Mouse (Mus musculus) hindbrain, embryonic 13.5 days (tissue): ENCODE measurements at regions not wholly inside any gene's neighbourhood (a gene's known extent, or its start where the extent isn't known, plus 50 kb on each side); places are given as distances from the start of the nearest gene placed in this dataset.

Experiments
- ATAC-seq: fragments of 200-750 bp; cut with Nextera tagmentation; 2 replicates; pipeline ENCODE4 v1.8.0; 2017; ENCODE audit warnings: moderate TSS enrichment; ENCODE audit not compliant: low FRiP score
- H3K27ac ChIP-seq: fragments of 300-500 bp; sonication (generic); 2 replicates; pipeline ENCODE4 v1.5.1; 2015; ENCODE audit warnings: inconsistent platforms, mild to moderate bottlenecking, moderate library complexity
- H3K27me3 ChIP-seq: fragments of 300-500 bp; sonication (generic); 2 replicates; pipeline ENCODE4 v1.6.1; 2015; ENCODE audit warnings: mild to moderate bottlenecking, inconsistent platforms
- H3K36me3 ChIP-seq: fragments of 300-500 bp; sonication (generic); 2 replicates; pipeline ENCODE4 v1.6.1; 2015; ENCODE audit warnings: mild to moderate bottlenecking, inconsistent platforms
- H3K4me1 ChIP-seq: fragments of 300-500 bp; sonication (generic); replicated peaks from 2 replicates; pipeline ENCODE4 v1.6.1; 2015; ENCODE audit warnings: inconsistent platforms
- H3K4me2 ChIP-seq: fragments of 300-500 bp; sonication (generic); 2 replicates; pipeline ENCODE4 v1.6.1; 2015; ENCODE audit warnings: inconsistent platforms, mild to moderate bottlenecking, moderate library complexity
- H3K4me3 ChIP-seq: fragments of 300-500 bp; sonication (generic); 2 replicates; pipeline ENCODE4 v1.5.1; 2015; ENCODE audit warnings: mild to moderate bottlenecking, inconsistent platforms
- H3K9ac ChIP-seq: fragments of 300-500 bp; sonication (generic); 2 replicates; pipeline ENCODE4 v1.6.1; 2015; ENCODE audit warnings: mild to moderate bottlenecking, inconsistent platforms
- H3K9me3 ChIP-seq: fragments of 300-500 bp; sonication (generic); 2 replicates; pipeline ENCODE4 v1.6.1; 2016; ENCODE audit warnings: inconsistent platforms
- WGBS: fragments of 180-500 bp; shearing (Covaris S2); methylation state at CpG from one replicate; pipeline ENCODE4 v1.1.7; 2015; 5-methylcytosine and 5-hydroxymethylcytosine counted together

DNA sequence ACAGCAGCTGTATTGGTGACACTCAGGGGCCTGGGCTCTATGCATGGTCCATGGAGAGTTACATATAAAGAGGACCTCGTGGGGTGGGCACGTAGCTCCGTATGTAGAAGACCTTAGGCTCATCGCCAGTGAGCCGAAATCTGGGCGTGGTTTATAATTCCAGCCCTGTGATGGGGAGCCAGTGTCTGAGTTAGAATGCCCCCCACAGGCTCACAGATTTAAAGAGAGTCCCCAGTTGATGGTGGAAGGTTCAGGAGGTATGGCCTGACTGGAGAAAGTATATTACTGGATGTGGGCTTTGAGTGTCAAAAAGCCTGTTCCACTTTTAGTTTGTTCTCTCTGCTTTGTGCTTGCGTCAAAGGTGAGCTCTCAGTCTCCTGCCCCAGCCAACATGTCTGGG, 54.8 kb downstream of the 1700122O11Rik start:
- Histone ChIP-seq H3K4me2 (no peak overlapping the region), H3K9me3 (no peaks in the 10 kb centered on the region), H3K4me1 (peaks cover 9% of the 10 kb centered on the region), H3K27me3 (peaks cover 19% of the 10 kb centered on the region), H3K36me3 (no peaks in the 10 kb centered on the region), H3K9ac (no peak overlapping the region), H3K27ac (no peak overlapping the region), H3K4me3 (no peak overlapping the region)
- 82% methylated on average over 7 of the region's 7 CpGs for WGBS
- no peak for ATAC-seq

DNA sequence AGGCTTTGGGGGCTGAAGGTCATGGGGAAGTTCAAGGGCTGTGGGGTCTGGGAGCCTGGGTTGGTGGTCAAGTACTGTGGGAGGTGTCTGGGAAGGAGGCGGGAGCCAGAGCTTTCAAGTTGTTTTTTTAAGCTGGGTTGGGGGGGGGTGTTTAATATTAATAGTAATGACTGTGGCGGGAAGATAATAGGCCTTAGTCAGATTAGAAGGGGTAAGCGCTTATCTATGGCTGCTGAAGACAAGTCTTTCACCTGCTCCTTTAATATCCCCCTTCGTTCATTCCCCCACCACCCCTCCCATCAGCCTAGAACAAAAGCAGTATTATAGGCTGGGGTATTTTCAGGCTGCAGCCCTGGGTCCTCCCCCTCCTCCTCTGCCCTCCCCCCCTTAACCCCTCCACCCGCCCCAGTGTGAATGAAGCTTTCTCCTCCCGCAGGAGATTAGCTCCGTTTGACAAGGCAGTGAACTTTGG, 56.5 kb downstream of the 1700122O11Rik start:
- Histone ChIP-seq H3K36me3 (no peaks in the 10 kb centered on the region), H3K4me1 (peaks cover 11% of the 10 kb centered on the region), H3K4me3 (no peak overlapping the region), H3K27me3 (peaks cover 23% of the 10 kb centered on the region), H3K9ac (no peak overlapping the region), H3K9me3 (no peaks in the 10 kb centered on the region), H3K27ac (no peak overlapping the region), H3K4me2 (no peak overlapping the region)
- ATAC-seq = 0 out of 2 replicates have a peak, but pooled peaks have one; percentile 26
- 3% methylated on average over 7 of the region's 7 CpGs for WGBS

DNA sequence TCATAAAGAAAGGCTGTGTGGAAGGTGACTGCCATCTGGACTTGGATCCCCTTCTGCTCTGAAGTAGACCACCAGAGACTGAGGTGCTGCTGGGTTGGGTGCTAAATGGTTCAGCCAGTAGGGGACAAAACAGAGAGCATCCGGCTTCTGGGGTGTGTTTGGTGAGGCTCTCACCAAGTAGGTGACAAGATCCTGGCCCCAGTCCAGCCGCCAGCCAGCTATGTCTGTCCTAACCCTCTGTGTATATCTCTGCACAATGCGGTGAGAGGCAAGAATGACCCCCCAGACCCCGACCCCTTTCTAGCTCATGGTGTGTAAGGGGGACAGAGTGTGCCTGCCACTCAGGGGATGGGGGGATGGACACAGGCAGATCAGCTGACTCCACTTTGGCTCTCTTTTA, 54.8 kb upstream of the Foxp4 start:
- Histone ChIP-seq H3K9me3 (no peaks in the 10 kb centered on the region), H3K27me3 (peaks cover 39% of the 10 kb centered on the region), H3K4me3 (no peak overlapping the region), H3K9ac (no peak overlapping the region), H3K4me2 (no peak overlapping the region), H3K36me3 (no peaks in the 10 kb centered on the region), H3K4me1 (peaks cover 32% of the 10 kb centered on the region), H3K27ac (no peak overlapping the region)
- ATAC-seq = no peak
- WGBS = 55% methylated on average over 4 of the region's 4 CpGs

DNA sequence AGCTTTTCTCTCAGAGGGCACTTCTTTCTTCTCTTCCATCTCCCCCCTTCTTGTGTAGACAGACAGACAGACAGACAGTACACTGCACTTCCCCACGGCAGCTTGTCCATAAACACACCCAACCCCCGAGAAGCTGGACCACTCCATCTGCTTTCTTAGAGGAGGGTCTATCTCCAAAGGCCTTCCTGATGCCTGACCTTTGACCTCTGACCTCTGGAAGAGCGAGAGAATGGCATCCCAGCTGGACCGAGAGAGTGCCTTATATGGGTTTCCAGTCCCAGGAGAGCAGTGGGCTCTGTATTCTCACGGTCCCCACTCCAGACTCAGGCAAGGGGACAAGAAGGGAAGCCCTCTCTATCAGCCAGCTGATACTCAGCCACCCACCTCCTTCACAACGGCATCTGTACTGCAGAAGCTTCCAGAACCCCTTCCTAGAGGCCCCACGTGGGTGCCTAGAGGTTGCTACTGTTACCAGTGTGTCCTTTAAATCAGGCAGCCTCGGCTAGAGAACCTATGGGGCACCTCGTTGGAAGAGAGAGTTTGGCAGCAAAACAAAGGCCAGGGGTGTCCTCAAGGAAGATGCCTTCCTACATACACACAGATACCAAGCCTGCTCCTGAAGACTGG, 54.1 kb upstream of the Foxp4 start:
- H3K36me3 ChIP-seq = no peaks in the 10 kb centered on the region
- peaks cover 40% of the 10 kb centered on the region for H3K4me1 ChIP-seq

DNA sequence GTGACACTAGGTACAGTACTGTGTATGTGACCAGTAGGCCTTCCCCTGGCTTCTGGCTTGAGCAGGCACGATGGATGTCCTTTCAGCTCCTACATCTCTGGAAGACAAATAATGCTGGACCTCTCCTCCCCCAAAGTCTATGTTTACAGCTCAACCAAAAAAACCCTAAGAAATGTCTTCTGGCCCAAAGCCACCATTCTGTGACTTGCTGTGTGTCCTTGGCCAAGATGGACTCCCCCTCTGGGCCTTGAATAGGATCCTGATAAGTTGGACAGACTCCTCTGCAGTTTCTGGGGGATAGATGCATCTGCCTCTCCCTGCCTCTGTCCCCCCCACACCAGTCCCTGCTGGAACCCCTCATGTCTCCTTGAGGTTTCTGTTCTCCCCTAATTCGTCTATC, 53.6 kb upstream of the Foxp4 start:
- H3K27ac ChIP-seq = no peak overlapping the region
- H3K9ac ChIP-seq = no peak overlapping the region
- no peak for ATAC-seq
- no peak overlapping the region for H3K4me3 ChIP-seq
- H3K4me1 ChIP-seq = peaks cover 42% of the 10 kb centered on the region
- WGBS = 72% methylated on average over 2 of the region's 2 CpGs
- H3K27me3 ChIP-seq = peaks cover 51% of the 10 kb centered on the region
- no peaks in the 10 kb centered on the region for H3K9me3 ChIP-seq
- H3K36me3 ChIP-seq = no peaks in the 10 kb centered on the region
- H3K4me2 ChIP-seq = no peak overlapping the region

More for the DNA sequence above, 54.1 kb upstream of the Foxp4 start:
- H3K27me3 ChIP-seq = peaks cover 46% of the 10 kb centered on the region
- H3K9me3 ChIP-seq = no peaks in the 10 kb centered on the region
- no peak overlapping the region for H3K27ac ChIP-seq
- 22% methylated on average over 9 of the region's 9 CpGs for WGBS
- H3K4me3 ChIP-seq = no peak overlapping the region
- H3K4me2 ChIP-seq = no peak overlapping the region
- no peak overlapping the region for H3K9ac ChIP-seq
- no peak for ATAC-seq

DNA sequence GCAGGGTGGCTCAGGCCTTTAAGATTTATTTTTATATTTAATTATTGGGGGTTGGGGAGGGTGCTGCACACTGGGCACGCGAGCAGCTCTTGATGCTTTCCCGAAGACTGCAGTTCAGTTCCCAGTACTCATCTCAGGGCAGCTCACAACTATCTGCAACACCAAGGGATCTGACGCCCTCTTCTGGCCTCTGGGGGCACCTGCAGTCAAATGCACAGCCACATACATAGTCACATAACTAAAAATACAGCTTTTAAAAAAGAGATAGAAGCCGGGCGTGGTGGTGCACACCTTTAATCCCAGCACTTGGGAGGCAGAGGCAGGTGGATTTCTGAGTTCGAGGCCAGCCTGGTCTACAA, 52.5 kb upstream of the Foxp4 start:
- peaks cover 62% of the 10 kb centered on the region for H3K27me3 ChIP-seq
- H3K36me3 ChIP-seq = no peaks in the 10 kb centered on the region
- no peak overlapping the region for H3K4me3 ChIP-seq
- H3K27ac ChIP-seq = peak overlapping the region; percentile 71; the same call in 1 of the 2 replicates
- no peak for ATAC-seq
- no peaks in the 10 kb centered on the region for H3K9me3 ChIP-seq
- no peak overlapping the region for H3K4me2 ChIP-seq
- H3K4me1 ChIP-seq = peaks cover 42% of the 10 kb centered on the region
- WGBS = 81% methylated on average over 7 of the region's 7 CpGs
- H3K9ac ChIP-seq = no peak overlapping the region

DNA sequence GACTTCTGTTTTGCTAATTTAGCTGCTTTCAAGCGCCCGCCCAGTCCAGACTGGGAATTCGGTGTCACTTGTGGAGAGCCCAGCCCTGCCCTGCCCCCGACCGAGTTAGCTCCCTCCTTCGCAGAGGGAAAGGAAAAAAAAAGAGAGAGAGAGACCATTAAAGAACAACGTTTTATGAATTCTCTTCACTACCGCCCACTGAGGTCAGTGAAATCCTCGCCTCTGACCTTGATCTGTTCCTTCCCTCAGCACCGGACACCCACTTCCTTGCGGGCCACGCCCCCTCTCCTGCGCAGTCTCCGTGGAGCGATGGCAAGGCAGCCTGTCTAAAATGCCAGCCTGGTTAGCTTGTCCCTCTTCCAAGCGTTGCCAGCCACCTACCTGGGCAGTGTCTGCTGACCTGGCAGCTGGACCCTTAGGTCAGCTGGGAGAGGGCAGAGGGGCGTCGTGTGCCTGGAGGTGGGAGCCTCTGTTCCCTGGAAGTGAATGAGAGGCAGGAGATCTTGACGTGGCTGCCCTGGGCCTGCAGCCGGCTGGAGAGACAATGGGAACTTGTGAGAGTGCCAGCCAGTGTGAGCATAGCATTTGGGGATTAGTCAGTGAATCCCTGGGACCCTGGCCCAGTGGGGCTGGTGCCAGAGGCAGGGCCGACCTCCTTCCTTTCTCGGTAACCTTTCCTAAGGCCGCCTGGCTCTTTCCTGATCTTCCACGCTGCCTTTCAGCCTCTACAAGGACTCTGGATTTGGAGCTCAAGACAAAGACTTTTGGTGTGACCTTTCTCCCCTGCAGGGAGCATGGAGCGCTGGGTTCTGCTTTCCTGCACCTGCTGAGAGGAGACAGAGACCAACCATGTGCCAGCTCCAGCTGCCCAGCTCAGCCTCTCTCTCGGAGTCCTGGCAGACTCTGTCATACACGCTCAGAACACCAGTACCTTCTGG, 51.9 kb upstream of the Foxp4 start:
- 6% methylated on average over 27 of the region's 27 CpGs for WGBS
- H3K4me3 ChIP-seq = peak overlapping the region; percentile 35
- H3K27ac ChIP-seq = peak overlapping the region; percentile 71; the same call in 1 of the 2 replicates
- H3K9ac ChIP-seq = peak overlapping the region; percentile 58
- no peaks in the 10 kb centered on the region for H3K36me3 ChIP-seq
- no peaks in the 10 kb centered on the region for H3K9me3 ChIP-seq
- peaks cover 36% of the 10 kb centered on the region for H3K4me1 ChIP-seq
- H3K4me2 ChIP-seq = peak overlapping the region; percentile 76
- peak; percentile 45 for ATAC-seq
- peaks cover 64% of the 10 kb centered on the region for H3K27me3 ChIP-seq

DNA sequence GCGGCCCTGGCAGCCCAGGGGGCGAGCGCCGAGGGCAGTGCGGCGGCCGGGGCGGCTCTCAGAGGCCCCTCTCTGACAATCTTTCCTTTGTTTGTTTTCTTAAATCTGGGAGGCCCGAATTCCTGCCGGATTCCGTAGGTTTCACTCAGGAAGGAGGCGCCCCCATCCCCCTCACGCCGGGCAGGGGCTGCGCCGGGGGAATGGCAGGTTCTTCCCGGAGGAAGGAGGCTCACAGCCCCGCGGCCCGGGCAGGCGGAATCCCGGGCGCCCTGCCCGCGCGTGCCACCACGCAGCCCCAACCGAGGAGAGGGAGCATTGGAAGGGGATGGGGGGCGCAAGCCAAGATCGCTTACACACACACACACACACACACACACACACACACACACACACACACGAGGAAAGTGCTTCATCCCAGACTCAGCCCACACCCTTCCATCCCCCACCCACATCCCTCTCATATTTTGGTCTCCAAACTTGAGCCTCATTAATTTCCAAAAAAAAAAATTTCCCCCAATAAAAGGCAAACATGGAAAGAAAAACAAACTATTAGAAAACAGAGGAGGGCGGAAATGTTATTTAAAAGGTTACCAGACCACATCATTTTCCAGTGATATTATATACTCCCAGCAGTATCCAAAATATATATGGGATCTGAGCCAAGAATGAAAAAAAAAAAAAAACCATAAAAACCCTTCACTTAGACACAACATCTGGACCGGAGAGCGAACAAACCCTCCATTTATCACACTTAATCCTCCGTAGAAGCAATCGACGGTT, 51.0 kb upstream of the Foxp4 start:
- Histone ChIP-seq H3K27ac (no peak overlapping the region; the same call in 1 of the 2 replicates), H3K4me3 (peak overlapping the region; percentile 41), H3K36me3 (no peaks in the 10 kb centered on the region), H3K9me3 (no peaks in the 10 kb centered on the region), H3K27me3 (peaks cover 61% of the 10 kb centered on the region), H3K4me2 (peak overlapping the region; percentile 76), H3K9ac (peak overlapping the region; percentile 58; the same call in 1 of the 2 replicates), H3K4me1 (peaks cover 34% of the 10 kb centered on the region)
- ATAC-seq = no peak
- under 1% methylated on average over 34 of the region's 37 CpGs for WGBS

DNA sequence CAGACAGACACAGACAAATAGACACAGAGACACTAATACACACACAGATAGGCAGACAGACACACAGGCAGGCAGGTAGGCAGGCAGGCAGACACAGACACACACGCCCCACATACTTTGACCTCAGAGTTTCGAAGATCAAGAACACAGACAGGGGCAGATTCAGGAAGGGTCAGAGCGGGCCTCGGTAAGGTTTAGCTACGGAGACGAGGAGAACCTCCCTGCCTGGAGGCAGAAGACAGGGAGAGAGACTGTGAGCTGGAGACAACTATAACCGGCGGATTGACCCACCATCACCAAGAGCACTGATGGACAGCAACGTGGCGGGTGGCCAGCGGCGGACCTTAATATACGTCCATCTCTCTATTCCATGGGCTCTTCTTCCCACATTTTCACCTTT, 50.1 kb upstream of the Foxp4 start:
- Histone ChIP-seq H3K27me3 (peaks cover 60% of the 10 kb centered on the region), H3K4me3 (peak overlapping the region; percentile 41), H3K27ac (no peak overlapping the region), H3K36me3 (no peaks in the 10 kb centered on the region), H3K9me3 (no peaks in the 10 kb centered on the region), H3K9ac (0 out of 2 replicates have a peak overlapping the region, but pooled peaks have one; percentile 58), H3K4me1 (peaks cover 34% of the 10 kb centered on the region), H3K4me2 (peak overlapping the region; percentile 76)
- 3% methylated on average over 13 of the region's 13 CpGs for WGBS
- ATAC-seq = 0 out of 2 replicates have a peak, but pooled peaks have one; percentile 12
